Mouse (Mus musculus): ENCODE measurements around the gene Nos1ap.

The Nos1ap gene

DNA sequence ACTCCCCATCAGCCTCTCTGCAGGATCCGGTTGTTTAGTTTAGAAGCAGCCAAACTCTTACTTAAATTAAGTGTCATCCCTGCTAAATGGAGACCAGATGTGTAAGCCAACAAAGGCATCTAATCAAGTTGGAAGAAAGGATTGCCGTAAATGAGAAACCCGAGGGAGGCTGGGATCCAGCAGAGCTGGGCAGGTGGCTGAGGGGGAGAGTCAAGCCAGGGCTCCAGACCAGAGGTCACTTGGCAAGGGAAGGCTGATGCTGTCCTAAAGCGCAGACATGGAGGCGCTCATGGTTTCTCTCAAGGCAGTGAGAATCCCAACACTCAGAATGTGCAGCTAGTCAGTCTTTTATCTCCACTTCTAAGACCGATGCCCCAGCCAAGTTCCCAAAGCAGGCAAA, 89.8 kb downstream of the Nos1ap start:
- DNase-seq, result no peak

DNA sequence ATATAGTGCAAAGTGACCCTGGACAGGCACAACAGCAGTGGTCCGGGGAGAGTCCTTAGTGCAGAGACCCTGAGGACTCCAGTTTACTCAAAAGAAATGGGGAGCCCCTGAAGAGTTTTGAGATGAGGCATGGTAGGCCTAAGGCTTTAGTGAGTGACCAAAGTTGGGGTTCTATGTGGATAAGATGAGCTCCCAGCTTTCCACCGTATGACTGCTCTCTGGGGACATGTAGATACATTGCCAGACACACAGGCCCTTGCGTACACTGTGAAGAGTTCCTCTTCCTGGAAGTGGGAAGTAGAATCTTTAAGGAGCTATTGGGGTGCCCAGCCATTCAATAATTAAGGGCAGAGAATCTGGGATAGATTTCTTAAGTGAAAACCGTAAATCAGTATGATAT, 90.2 kb downstream of the Nos1ap start:
- no peak for DNase-seq

DNA sequence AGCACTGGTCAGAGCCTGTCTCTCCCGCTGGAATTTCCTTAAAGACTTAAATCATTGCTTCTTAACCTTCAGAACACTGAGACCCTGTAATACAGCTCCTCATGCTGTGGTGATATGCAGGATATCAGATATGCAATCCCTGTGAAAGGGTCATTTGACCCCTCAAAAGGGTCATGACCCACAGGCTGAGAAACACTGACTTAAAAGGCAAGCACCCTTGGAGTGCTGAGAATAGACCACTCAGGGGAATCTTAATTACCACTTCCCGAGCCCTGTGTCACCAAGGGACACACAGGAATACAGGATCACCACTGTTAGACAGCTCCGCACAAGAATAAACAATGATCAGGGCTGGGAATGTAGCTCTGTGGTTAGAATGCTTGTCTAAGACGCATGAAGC, 91.0 kb downstream of the Nos1ap start:
- DNase-seq, result no peak

DNA sequence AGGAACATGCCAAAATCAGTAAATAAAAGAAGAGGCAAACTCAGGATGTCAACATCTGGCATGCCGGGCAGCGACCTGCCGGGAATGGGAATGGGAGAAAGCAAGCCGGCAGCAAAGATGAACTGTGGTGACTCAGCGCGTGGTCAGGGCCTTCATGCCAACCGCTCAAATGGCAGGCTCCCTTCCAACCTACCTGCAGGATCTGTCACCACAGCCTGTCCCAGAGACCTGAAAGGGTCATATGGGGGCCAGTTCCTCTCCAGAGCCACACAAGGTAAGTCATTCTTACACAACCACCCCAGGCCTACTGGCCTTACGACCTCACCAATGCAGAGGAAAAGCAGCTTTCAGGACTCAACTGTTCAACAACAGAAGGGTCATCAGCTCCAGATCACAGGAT, 93.4 kb downstream of the Nos1ap start:
- DNase-seq, result no peak

DNA sequence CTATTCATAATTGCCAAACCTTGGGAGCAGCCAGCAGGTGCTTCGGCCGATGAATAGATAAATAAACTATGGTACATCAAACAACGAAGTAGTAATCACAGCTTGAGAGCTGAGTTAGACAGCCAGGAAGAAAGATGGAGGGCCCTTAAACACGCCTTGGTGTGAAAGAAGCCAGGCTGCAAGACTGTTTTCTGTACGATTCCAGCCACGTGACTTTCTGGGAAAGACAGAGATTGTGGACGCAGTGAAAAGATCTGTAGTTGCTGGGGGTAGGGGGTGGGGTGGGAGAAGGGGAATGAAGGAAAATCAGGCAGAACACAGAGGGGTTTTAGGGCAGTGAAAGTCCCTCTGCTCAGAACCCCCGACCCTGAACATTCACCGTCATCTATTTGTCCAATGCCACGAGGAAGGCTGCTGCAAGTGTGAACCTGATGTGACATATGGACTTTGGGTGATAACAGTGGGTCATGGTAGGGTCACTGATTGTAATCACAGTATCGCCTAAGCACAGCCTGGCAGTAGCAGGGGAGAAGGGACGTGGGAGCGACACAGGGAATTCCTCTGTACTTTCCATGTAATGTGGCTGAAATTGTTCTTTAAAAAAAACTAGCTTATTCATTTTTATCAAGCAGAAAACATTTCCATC, 94.0 kb downstream of the Nos1ap start:
- no peak for DNase-seq

DNA sequence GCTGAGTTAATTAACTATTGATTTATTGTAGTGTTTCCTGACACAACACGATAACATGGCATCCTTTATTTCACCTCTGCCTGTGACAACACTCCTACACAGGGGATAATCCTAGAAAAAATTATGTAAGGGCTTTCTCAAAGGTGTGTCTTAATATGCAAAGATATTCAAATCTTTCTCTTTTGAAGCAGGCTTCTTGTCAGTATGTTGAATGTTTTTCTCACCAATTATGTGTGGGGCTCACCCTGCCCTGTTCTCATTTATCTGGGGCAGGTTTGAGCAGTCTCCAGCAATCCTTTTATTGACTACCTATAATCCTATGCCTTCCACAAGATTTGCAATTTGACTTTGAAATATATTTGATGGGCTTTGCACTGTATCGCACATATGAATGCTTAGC, 97.1 kb downstream of the Nos1ap start:
- DNase-seq, result no peak

DNA sequence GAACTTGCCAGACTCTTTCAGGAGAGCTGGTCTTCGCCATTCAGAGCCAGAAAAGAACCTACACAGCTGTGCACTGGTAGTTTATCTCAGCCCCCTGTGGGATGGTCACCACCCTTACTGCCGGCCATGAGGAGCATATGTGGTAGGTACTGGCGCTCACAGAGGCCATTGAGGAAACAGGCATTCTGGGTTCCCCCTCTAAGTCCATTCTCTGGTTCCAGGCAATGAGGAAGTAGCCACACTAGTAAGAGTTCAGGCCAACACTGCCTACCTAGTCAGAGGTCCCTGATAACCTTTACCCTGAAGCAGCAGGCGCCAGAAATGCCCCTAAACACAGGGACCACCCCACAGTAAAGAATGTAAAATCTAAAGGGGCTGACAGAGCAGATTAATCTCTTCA, 97.6 kb downstream of the Nos1ap start:
- DNase-seq, result no peak

DNA sequence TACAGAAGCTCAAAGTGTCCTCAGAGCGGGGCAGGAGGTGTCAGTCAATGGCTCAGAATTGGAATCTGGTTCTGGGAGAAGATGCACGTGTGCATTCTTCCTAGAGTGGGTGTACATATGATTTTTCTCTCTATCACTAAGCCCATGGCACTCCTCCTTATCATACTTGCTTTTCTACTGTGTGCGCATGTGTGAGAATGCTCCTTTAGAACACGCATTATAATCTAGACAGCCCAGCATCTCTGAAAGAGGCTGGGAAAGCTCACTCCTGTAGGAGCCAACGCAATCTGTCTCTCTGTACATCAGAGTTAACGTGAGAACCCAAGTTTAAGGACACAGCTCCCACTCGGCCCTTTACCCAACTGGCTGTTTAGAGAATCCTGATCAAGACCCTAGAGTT, 99.7 kb downstream of the Nos1ap start:
- no peak for DNase-seq

DNA sequence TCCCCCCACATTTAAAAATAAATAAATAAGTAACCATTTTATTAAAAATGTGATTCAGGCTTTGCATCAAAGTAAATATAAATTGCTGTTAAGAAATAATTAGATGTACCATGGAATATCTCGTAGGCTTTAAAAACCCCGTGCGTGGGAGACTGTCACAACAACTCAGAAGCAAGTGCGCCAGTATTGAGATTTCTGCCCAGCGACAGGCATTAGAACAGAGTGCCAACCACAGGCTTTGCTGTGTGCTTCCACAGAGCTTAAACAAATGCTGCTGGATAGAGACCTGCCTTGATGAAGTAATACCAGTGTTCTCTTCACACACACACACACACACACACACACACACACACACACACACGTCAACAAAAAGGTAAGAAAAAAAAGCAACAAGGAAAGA, 100.2 kb downstream of the Nos1ap start:
- DNase-seq, result no peak

DNA sequence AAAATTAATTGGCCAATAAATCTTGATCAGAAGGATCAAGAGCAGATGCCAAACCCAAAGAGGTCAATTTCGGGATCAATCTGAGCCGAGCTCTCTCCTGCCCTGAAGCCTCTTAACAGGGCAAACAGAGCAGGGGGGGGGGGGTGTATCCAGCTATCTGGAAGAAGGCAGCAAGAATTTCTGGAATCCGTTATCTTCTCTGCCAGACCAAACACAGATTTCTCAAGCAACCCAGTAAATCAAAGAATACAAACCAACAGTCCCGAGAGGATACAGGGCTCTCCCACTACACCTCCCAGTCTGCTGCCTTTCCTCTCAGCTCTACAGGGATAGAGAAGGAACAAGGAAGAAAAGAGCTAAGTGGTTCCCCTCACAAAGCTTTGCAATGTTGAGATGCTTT, 104.5 kb downstream of the Nos1ap start:
- DNase-seq, result no peak

DNA sequence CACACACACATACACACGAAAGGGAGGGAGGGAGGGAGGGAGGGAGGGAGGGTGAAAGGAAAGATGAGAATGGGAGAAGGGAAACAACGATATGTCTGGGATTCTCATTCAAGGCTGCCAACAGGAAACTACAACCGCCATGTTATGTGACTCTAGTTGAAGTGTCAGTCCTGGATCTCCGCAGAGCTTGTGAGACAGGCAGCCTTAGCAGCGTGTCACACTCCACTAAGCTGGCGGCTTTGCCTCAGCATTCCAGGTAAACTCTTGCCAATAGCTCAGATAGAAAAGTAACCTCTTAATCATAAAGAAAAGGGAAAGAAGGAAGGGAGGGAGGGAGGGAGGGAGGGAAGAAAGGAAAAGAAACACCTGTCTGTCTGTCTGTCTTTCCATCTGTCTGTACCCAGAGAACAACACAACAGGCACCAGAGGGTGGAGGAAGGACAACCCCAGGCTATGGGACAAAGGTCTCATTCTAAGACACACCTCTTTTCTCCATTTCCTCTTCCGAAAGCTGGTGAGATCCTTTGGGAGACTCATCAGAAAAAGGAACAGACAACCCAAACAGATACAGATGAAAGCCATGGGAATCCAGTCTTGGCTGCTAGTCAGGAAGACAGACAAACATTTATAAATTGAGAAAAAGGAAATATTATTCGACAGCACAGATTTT, 107.3 kb downstream of the Nos1ap start:
- DNase-seq, result no peak

DNA sequence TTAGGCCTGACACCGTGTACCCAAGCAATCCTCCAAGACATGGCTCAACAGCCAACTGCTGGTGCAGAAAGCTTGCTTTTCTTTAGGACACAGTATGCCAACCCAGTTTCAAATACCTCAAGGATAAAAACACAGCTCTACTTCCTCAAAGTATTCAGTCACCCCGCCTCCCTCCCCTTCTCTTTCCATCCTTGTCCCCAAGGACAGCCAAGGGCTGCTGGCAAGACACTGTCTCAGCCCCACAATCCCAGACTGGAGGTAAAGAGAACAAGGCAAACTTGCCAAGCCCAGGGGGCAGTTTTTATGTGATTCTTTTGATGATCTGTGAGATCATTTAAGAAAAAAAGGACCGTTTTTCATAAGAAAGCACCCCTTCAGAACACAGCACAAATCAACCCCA, 108.6 kb downstream of the Nos1ap start:
- DNase-seq, result no peak

DNA sequence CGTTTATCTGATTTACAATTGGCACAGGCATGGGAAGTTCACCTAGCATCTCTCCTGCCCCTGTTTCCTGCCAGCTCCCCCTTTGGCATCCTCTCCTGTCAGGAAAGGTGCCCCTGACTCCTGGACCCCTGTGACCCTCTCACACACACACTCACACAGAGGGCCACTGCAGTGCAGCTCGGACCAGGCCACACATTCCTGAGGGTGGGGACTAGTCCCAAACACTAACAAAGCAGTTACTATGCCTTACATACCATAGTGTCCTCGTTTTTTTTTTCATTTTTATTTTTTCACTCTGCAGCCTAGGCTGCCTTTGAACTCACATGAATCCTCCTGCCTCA, 110.2 kb downstream of the Nos1ap start:
- no peak for DNase-seq

DNA sequence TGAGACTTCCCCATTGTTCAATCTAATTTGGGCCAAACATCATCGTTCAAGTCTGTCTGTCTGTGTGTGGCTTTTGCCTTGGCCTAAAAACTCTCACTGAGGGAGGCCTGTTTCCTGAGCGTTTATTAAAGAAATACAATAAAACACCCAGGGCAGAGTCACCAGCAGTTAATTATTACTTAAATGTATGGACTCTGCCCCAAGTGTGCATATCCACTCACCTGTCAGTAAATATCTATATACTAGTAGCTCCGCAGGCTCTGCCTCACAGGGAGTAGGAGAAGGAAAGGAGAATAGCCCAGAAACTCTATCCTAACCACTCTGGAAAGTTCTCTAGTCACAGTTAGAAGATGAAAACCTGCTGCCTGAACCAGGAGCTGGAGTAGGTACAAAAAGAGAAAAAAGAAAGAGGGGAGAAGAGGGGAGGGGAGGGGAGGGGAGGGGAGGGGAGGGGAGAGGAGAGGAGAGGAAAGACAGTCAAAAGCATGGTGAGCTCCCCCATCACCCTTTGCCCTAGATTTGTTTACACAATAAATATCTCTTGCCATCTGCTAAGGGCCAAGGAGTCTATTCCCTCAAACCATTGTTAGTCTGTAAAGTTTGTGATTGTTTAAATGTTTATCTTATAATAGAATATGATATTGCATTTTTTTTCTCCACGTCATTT, 110.7 kb downstream of the Nos1ap start:
- no peak for DNase-seq

DNA sequence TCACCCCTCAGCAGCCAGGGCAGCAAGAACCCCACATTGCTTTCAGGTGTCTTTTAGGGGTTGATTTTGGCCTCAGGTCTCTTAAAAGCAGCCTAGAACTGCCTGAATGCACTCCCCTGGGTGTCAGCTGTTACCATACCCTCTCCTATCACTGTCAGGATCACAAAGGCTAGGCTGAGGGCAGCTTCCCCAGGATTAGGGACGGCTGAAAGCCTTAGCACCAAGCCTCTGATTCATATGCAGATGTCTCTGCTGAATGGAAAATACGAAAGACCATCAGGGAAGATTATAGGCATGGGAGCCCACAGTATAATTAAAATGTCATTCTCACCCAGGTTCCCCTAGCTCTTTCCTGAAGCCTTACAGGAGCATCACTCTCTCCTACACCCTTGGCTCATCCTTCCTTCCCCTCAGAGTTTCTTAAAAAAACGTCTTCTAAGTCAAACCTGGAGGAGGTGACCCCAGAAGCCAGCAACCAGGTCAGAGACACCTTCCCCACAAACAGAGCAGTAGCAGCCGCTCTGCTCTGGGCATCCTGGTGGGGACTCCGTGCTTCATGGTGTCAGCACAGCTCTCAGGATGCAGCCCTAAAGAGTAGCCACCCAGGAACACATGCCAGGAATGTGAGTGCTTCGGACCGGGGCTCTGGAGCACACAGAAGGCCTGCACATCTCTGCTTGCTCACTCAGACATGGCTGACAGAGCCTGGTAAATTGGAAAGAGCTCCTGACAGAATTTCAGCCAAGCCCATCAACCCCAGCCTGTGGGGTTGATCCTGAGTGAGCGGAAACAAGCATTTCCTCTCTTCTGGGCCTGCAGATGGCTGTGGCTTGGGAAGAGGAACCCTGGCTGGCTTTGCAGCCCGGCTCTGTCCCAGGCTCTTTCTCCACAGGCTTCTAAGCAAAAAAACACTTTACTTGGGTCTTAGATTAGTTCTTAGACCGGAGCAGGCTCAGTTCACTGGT, 111.7 kb downstream of the Nos1ap start:
- no peak for DNase-seq

DNA sequence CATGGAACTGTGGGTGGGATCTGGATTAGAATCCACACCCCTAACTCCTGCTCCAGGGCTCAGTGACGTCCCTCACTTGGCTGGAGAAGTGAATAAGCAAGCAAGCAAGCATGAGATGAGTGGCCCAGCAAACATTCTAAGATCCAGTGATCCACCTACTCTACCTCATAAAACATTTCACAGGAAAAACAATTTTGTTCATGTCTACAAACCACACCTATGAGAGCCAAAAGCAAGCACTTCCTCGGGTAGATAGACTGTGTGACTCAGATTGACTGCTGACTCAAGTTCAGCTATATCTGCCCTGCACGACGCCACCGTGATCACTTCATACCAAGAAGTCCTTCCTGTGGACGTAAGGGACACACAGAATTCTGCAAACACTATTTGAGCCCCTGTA, 116.2 kb downstream of the Nos1ap start:
- DNase-seq, result no peak

DNA sequence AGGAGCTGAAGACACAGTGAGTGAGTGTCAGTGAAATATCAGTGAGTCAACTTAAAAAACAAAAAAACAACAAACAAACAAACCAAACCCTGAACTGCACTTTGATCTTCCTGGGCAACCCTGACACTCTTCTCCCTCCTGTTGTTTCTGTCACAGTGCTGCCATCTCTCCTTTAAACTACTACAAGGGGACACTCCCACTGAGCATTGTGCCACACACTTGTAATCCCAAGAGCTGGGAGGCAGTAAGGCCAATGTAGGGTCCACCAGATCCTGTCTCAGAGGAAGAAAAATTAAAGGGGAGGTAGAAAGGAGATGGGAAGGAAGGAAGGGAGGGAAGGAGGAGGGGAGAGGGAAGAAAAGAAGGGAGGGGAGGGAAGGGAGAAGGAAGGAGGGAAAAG, 116.8 kb downstream of the Nos1ap start:
- no peak for DNase-seq

DNA sequence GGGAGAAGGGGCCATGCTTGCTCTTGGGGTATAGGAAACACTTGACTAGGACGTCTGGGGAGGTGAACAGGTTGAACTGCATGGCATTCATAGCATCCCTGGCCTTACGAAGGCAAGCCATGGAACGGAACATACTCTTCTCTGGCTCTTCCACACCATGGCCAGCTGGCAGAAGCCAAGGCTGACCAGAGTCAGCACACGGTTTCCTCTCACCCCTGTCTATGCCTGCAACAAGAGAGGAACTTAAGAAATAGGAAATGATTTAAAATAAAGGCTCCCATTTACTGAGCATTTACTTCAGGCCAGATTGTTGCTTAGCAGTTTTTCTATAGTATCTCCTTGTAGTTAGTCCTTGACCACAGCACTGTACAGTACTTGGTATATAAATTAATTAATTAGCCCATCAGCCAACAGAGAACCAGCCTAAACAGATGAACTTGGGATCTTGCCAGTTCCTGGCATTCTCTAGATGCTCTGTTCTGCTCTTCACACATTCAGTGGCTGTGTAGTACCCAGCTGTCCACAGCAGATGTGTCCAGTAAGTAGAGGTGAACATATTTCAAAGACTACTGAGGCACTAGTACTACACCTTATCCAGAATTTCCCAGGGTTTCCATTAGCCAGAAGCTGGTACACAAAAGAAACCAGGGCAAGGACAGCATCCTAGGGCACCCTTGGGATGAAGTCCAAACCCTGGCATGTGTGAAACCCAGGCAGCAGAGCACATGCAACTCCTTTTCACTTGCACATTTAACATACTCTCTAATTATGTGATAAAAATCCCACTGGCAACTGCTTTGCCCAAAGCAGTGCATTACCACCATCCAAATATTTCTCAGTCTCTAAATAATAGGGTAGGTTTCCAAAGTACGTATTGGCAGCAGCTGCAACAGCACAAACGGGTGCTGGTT, 123.3 kb downstream of the Nos1ap start:
- no peak for DNase-seq

DNA sequence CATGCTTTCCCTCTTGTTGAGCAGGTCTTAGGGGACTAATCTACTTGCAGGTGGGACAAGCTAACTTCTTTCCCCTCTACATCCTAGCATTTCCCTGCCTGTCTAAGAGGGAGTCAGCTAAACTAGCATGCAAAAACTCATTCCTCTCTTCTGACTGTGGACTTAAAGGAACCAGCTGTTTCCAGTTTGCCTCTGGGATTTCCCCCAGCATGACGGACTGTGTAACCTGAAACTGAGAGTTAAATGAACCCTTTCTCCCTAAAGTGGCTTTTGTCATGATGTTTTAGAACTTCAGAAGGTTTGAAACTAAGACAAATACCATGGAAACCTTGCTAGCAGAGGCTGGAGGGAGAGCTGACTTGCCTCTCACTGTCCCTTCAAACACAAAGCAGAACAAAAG, 127.5 kb downstream of the Nos1ap start:
- DNase-seq, result no peak

DNA sequence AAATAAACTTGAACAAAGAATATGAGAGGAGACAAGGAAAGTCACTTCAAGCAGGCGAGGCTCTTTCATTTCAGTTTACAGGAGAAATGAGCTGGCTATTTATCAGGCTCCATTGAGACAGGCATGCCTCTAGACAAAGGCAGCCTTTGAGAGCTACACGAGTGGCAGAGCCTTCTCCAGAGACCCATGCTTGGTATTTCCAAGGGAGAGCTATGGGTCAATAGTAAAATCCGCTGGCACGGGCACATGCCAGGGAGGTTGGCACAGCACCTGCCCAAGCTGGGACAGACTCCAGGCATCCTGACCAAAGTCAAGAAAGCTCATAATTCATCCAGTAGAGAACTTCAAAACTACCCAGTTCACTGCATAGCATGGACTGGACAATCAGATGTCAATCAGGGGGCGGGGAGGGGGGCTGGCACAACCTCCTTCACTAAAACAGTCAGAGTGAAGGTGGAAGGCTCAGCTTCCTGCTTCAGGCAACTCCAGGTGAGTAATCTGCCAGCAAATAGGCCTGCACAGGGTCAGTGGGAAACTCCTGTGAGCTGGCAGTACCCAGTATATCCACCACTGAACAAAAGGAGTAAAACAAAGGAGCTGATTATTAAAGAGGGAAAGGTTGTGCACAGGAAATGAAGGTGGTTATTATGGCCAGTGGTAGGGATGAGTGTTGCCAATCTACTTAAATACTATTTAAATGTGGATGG, 129.6 kb downstream of the Nos1ap start:
- no peak for DNase-seq

DNA sequence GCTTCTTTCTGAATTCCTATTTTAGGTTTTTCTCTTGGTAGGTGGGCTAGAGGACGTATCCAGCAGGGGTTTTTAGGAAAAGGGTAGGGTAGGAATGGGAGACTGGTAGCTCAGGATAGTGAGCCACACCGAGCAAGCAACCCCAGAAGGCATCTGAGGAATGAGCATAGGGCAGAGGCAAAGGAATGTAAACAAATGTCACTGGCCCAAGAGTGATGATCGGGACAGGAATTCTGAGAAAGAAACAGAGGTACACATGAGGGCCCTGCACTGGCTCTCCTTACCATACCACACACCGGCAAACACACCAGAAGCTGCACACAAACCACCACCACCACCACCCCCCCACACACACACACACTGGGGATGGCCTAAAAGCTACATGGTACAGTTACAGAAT, 132.0 kb downstream of the Nos1ap start:
- no peak for DNase-seq
